Mouse (Mus musculus) duodenum, adult 2 months (tissue): Measurements from ENCODE around the gene Cacng5. TPM values are rescaled to one million over a fixed set of nuclear protein-coding genes. Genes with fewer than 3 reads are reported as not detected.

ENCODE experiments used
- polyA plus RNA-seq: library from polyadenylated mRNA; depleted of rRNA; stranded (reverse); fragments of >200 nt; gene quantifications from 2 replicates; pipeline ENCODE4 v1.2.3, GENCODE M21; 2012; ENCODE audit warnings: low replicate concordance; rRNA removed

The Cacng5 gene
- 0.06 and 0.07 TPM in 2 replicates for polyA plus RNA-seq

DNA sequence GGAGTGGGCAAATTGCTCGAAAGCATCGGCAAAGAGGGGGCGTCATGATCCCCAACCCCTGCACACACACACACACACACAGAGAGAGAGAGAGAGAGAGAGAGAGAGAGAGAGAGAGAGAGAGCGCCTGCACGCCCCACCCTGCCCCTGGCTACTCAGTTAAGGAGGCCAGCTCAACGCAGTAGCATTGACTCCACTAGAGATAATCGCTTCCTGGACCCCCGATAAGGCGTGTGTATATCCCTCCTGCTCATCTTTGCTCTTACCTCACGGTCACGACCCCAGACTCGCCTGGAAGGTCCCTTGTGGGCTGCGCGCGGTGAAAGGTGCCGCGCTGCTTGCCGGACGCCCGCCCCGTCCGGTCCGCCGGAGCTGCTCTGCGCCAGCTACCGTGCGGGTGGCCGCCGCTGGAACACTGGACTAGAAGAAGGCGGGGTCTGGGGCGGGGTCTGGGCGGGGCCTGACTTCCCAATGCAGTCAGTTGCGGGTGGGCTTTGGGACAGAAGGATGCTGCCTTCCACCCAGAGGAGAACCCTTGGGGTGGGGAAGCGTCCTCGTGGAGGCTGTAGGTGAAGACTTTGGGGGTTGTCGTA, at the start of gene Cacng5:
TSS of gene Cacng5 (minus strand) at position 422 of the 593 bp plus-strand sequence.

Other genes starting within 250 kb of the Cacng5 start
- gene Cacng1, start 198.5 kb downstream of the Cacng5 start, polyA plus RNA-seq, result not detected in 2 replicates
- gene Cacng4, start 120.5 kb downstream of the Cacng5 start, polyA plus RNA-seq, result 0.25 and 0.44 TPM in 2 replicates